Mouse (Mus musculus): ENCODE data around the gene Rbm42. TPM values are rescaled to one million over a fixed set of nuclear protein-coding genes. Genes with fewer than 3 reads are reported as not detected.

Rbm42 gene
- polyA plus RNA-seq, 1 experiment from 2014 or later = 101 TPM

DNA sequence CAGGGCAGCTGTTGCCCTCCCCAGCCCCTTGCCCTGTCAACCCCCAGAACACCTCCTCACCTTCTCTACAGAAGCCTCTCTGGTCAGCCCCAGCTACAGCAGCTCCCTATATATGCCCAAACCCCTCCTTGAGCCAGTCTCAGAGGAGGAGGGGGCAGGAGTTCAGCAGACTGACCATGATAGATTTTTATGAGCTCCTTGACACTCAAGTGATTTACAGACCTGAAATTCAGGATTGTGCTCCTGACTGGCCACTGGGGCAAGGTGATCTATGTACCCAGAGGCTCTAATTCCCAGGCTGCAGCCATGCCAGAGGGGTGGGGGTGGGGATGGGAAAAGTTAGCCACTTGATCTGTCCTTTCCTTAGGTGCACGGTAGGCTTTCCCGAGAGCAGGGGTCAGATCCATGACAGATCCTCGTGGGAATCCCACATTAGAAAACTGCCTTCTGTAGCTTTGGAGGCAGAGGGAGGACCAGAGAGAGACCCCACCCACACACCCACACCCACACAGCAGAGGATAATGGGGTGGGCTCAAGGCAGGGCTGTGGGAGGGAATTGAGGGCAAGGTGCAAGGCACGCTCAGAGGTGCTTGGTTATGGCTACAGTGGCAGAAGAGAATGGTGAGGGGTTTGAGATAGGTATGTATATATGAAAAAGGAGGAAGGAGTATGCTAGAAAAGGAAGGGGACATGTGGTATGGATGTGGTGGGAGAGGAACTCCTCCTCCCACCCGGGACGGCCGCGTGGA, 37.3 kb downstream of the Rbm42 start, which contains the start of gene Upk1a:
Gene Upk1a (minus strand): TSS at position 194 of the 749 bp plus-strand sequence.
- ATAC-seq (replicated peaks; ENCODE audit: low FRiP score, low TSS enrichment, low read depth) (peak; percentile 51), DNase-seq (ENCODE audit: low spot score) (no peak)
- Histone ChIP-seq H3K36me3 (ENCODE audit: control insufficient read depth, insufficient read depth, low read length) (peaks cover 20% of the 10 kb centered on the region), H3K27me3 (replicated peaks; ENCODE audit: control insufficient read depth, insufficient read depth, low read length) (no peaks in the 10 kb centered on the region), H3K4me1 (replicated peaks; ENCODE audit: control insufficient read depth, insufficient read depth, low read length) (no peaks in the 10 kb centered on the region), H3K9ac (ENCODE audit: low read length) (0 out of 2 replicates have a peak within 1 kb of the TSS, but pooled peaks have one; percentile 7), H3K4me3 (ENCODE audit: low read depth, low read length) (no peak within 1 kb of the TSS), H3K4me2 (ENCODE audit: low read length) (peak within 1 kb of the TSS; percentile 30), H3K27ac (ENCODE audit: low read depth) (no peak within 1 kb of the TSS; the same call in 1 of the 2 replicates), H3K9me3 (ENCODE audit: control insufficient read depth, low read length) (no peaks in the 10 kb centered on the region)
- 54% methylated on average over 8 of the region's 8 CpGs for WGBS

DNA sequence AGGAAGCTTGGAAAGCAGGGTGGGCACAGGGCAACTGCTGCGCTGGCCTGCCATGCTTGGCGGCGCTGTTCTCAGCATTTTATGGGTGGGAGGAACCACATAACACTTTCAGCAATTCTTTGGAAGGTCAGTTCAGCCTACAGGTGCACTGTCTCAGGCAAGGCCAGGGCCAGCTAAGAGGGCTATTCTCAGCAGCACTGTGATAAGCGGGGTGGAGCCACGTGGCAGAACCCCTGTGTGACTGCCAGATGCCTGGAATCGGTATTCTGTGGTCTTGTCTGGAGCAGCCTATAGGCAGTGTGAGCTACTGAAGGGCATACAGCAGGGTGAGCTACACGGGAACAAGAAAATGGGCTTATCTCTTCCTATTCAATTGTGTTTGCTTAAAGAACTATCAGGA, 40.1 kb downstream of the Rbm42 start:
- ATAC-seq (replicated peaks; ENCODE audit: low FRiP score, low TSS enrichment, low read depth) = no peak; the same call in 1 of the 2 replicates
- Histone ChIP-seq H3K4me1 (replicated peaks; ENCODE audit: control insufficient read depth, insufficient read depth, low read length) (no peaks in the 10 kb centered on the region), H3K4me2 (ENCODE audit: low read length) (no peak overlapping the region), H3K36me3 (ENCODE audit: control insufficient read depth, insufficient read depth, low read length) (no peaks in the 10 kb centered on the region), H3K9me3 (ENCODE audit: control insufficient read depth, low read length) (no peaks in the 10 kb centered on the region), H3K27me3 (replicated peaks; ENCODE audit: control insufficient read depth, insufficient read depth, low read length) (no peaks in the 10 kb centered on the region), H3K4me3 (ENCODE audit: low read depth, low read length) (no peak overlapping the region), H3K27ac (ENCODE audit: low read depth) (no peak overlapping the region), H3K9ac (ENCODE audit: low read length) (no peak overlapping the region)
- DNase-seq (ENCODE audit: low spot score) = no peak
- WGBS = 43% methylated on average over 7 of the region's 7 CpGs

DNA sequence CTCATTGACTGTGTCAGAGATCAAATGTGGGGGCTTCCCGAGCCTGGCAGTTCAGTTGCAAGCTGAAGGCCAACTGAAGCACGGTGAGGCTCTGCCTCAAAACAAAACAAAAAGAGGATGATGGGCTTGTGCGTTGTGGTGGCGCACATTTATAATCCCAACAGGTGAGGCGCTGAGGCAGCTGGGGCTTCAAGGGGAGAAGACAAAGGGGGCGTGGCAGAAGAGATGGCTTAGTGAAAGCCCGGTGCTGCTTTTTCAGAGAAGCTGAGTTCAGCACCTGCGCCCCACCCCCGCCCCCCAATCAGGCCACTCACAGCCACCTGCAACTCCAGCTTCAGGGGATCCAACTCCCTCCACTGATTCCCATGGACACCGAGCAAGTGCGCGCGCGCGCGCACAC, 41.6 kb downstream of the Rbm42 start:
- H3K27ac ChIP-seq (ENCODE audit: low read depth) = no peak overlapping the region
- no peak overlapping the region for H3K4me2 ChIP-seq (ENCODE audit: low read length)
- H3K27me3 ChIP-seq (replicated peaks; ENCODE audit: control insufficient read depth, insufficient read depth, low read length) = no peaks in the 10 kb centered on the region
- ATAC-seq (replicated peaks; ENCODE audit: low FRiP score, low TSS enrichment, low read depth) (no peak), DNase-seq (ENCODE audit: low spot score) (no peak)
- no peaks in the 10 kb centered on the region for H3K36me3 ChIP-seq (ENCODE audit: control insufficient read depth, insufficient read depth, low read length)
- H3K9ac ChIP-seq (ENCODE audit: low read length) = no peak overlapping the region
- no peak overlapping the region for H3K4me3 ChIP-seq (ENCODE audit: low read depth, low read length)
- H3K4me1 ChIP-seq (replicated peaks; ENCODE audit: control insufficient read depth, insufficient read depth, low read length) = no peaks in the 10 kb centered on the region
- no peaks in the 10 kb centered on the region for H3K9me3 ChIP-seq (ENCODE audit: control insufficient read depth, low read length)
- WGBS = 45% methylated on average over 16 of the region's 16 CpGs

DNA sequence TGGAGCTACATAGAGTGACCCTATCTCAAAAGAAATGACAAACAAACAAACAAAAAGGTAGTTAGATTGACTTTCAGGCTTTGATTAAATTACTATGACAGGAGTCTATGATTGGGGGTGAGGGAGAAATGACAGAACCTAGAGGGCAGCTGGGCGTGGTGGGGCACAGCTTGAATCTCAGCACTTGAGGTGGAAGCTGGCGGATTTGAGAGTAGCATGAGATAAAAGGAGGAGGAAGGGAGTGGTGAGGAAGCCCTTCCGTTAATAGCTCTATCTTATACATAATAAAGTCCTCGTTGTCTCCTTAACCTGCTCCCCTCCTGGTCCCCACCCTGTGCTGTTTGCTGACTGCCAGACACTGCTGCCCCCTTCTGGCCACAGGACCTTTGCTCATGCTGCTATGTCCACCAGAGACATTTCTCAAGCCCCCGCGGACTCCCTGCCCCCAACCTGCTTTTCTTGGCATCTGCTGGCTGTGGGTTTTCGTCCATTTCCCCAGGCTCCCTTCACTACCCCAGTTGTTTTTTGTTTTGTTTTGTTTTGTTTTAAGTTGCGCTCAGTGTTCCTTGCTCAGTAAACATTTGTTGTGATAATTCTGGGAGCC, 42.3 kb downstream of the Rbm42 start:
- Histone ChIP-seq H3K27me3 (replicated peaks; ENCODE audit: control insufficient read depth, insufficient read depth, low read length) (no peaks in the 10 kb centered on the region), H3K36me3 (ENCODE audit: control insufficient read depth, insufficient read depth, low read length) (no peaks in the 10 kb centered on the region), H3K4me1 (replicated peaks; ENCODE audit: control insufficient read depth, insufficient read depth, low read length) (no peaks in the 10 kb centered on the region), H3K4me2 (ENCODE audit: low read length) (no peak overlapping the region), H3K4me3 (ENCODE audit: low read depth, low read length) (no peak overlapping the region), H3K9ac (ENCODE audit: low read length) (no peak overlapping the region), H3K27ac (ENCODE audit: low read depth) (no peak overlapping the region), H3K9me3 (ENCODE audit: control insufficient read depth, low read length) (no peaks in the 10 kb centered on the region)
- 26% methylated on average over 8 of the region's 8 CpGs for WGBS
- ATAC-seq (replicated peaks; ENCODE audit: low FRiP score, low TSS enrichment, low read depth) (no peak), DNase-seq (ENCODE audit: low spot score) (peak; percentile 72)

DNA sequence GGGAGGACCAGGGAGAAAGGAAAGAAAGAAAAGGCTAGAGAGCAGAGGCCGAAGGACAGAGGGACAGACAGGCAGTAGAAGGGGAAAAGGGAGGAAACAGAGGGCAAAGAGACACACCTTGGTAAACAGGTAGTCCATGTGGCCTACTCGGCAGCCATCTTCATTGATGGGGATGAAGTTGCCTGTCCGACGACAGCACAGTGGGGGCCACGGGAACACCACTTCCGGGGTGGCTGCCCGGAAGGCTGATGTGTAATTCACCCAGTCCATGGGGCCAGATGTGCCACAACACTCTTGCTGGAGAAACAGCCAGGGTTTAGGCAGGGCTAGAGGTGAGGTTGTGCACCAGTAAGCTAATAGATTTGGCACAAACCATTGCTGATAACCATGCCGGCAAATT, 45.2 kb downstream of the Rbm42 start:
- 87% methylated on average over 8 of the region's 8 CpGs for WGBS
- H3K4me2 ChIP-seq (ENCODE audit: low read length) = no peak overlapping the region
- H3K36me3 ChIP-seq (ENCODE audit: control insufficient read depth, insufficient read depth, low read length) = no peaks in the 10 kb centered on the region
- H3K9ac ChIP-seq (ENCODE audit: low read length) = no peak overlapping the region
- no peak overlapping the region for H3K27ac ChIP-seq (ENCODE audit: low read depth)
- ATAC-seq (replicated peaks; ENCODE audit: low FRiP score, low TSS enrichment, low read depth) (no peak), DNase-seq (ENCODE audit: low spot score) (no peak)
- H3K4me3 ChIP-seq (ENCODE audit: low read depth, low read length) = no peak overlapping the region
- no peaks in the 10 kb centered on the region for H3K9me3 ChIP-seq (ENCODE audit: control insufficient read depth, low read length)
- no peaks in the 10 kb centered on the region for H3K4me1 ChIP-seq (replicated peaks; ENCODE audit: control insufficient read depth, insufficient read depth, low read length)
- H3K27me3 ChIP-seq (replicated peaks; ENCODE audit: control insufficient read depth, insufficient read depth, low read length) = no peaks in the 10 kb centered on the region

DNA sequence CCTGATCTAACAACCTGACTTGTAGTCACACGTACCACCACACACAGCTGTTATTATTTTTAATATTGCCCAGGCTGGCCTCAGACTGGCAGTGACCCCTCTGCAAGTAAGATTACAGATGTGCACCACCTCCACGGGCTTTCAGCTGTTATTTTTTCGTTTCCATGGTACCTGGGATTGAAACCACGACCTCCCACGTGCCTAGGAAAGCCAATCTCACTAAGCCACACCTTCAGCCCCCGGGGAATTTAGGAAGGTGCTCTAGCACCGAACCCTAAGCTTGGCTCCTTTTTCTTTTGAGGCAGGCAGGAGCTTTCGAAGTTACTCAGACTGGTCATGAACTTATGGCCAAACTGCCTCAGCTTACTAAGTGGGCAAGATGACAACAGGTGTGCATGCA, 45.7 kb downstream of the Rbm42 start:
- ATAC-seq (replicated peaks; ENCODE audit: low FRiP score, low TSS enrichment, low read depth) (no peak), DNase-seq (ENCODE audit: low spot score) (no peak)
- no peak overlapping the region for H3K4me2 ChIP-seq (ENCODE audit: low read length)
- no peak overlapping the region for H3K4me3 ChIP-seq (ENCODE audit: low read depth, low read length)
- H3K27ac ChIP-seq (ENCODE audit: low read depth) = no peak overlapping the region
- H3K9me3 ChIP-seq (ENCODE audit: control insufficient read depth, low read length) = no peaks in the 10 kb centered on the region
- H3K36me3 ChIP-seq (ENCODE audit: control insufficient read depth, insufficient read depth, low read length) = no peaks in the 10 kb centered on the region
- no peaks in the 10 kb centered on the region for H3K27me3 ChIP-seq (replicated peaks; ENCODE audit: control insufficient read depth, insufficient read depth, low read length)
- WGBS = 53% methylated on average over 8 of the region's 8 CpGs
- no peaks in the 10 kb centered on the region for H3K4me1 ChIP-seq (replicated peaks; ENCODE audit: control insufficient read depth, insufficient read depth, low read length)
- no peak overlapping the region for H3K9ac ChIP-seq (ENCODE audit: low read length)

DNA sequence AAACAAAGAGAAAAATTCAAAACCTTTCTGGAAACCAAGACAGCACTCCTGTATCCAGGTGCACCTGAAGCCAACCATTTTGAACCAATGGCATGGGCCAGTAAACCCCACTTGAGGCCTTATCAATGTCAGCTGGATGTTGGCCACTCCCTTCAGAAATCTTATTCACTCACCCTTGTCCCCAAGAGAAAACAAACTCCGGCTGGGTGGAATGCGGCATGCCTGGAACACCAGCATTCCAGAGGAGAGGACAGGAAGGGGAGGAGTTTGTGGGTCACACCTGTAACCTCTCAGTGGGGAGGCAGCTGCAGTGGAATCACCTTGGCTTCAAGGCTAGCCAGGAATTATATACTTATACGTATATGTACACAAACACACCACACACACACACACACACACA, 47.5 kb downstream of the Rbm42 start:
- Histone ChIP-seq H3K4me2 (ENCODE audit: low read length) (no peak overlapping the region), H3K4me3 (ENCODE audit: low read depth, low read length) (no peak overlapping the region), H3K27ac (ENCODE audit: low read depth) (no peak overlapping the region), H3K9ac (ENCODE audit: low read length) (no peak overlapping the region), H3K36me3 (ENCODE audit: control insufficient read depth, insufficient read depth, low read length) (no peaks in the 10 kb centered on the region), H3K9me3 (ENCODE audit: control insufficient read depth, low read length) (no peaks in the 10 kb centered on the region), H3K4me1 (replicated peaks; ENCODE audit: control insufficient read depth, insufficient read depth, low read length) (no peaks in the 10 kb centered on the region), H3K27me3 (replicated peaks; ENCODE audit: control insufficient read depth, insufficient read depth, low read length) (no peaks in the 10 kb centered on the region)
- ATAC-seq (replicated peaks; ENCODE audit: low FRiP score, low TSS enrichment, low read depth) (peak; percentile 51; the same call in 1 of the 2 replicates), DNase-seq (ENCODE audit: low spot score) (peak; percentile 69)
- WGBS = 20% methylated on average over 3 of the region's 3 CpGs

DNA sequence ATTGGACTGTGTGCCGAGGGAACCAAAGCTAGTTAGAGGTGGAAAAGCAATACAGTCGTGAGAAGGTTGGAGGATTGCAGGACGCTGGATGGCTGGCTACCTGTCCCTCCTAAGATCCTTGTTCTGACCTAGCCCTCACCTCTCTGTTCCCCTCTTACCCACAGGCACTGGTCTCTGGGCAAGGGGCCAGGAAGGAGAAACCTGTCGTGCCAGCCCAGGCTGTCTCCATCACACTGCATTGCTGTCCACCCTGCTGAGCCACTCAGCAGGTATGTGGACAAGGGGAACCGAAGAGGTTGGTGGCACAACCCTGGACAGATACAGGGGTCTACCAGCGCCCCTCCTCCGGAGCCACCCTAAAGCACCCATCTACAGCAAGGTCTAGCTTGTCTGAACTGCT, 49.5 kb downstream of the Rbm42 start:
- Histone ChIP-seq H3K27ac (ENCODE audit: low read depth) (no peak overlapping the region), H3K9ac (ENCODE audit: low read length) (no peak overlapping the region), H3K4me2 (ENCODE audit: low read length) (no peak overlapping the region), H3K27me3 (replicated peaks; ENCODE audit: control insufficient read depth, insufficient read depth, low read length) (no peaks in the 10 kb centered on the region), H3K4me3 (ENCODE audit: low read depth, low read length) (no peak overlapping the region), H3K4me1 (replicated peaks; ENCODE audit: control insufficient read depth, insufficient read depth, low read length) (no peaks in the 10 kb centered on the region), H3K9me3 (ENCODE audit: control insufficient read depth, low read length) (no peaks in the 10 kb centered on the region), H3K36me3 (ENCODE audit: control insufficient read depth, insufficient read depth, low read length) (no peaks in the 10 kb centered on the region)
- ATAC-seq (replicated peaks; ENCODE audit: low FRiP score, low TSS enrichment, low read depth) (no peak), DNase-seq (ENCODE audit: low spot score) (no peak)
- 65% methylated on average over 7 of the region's 7 CpGs for WGBS

DNA sequence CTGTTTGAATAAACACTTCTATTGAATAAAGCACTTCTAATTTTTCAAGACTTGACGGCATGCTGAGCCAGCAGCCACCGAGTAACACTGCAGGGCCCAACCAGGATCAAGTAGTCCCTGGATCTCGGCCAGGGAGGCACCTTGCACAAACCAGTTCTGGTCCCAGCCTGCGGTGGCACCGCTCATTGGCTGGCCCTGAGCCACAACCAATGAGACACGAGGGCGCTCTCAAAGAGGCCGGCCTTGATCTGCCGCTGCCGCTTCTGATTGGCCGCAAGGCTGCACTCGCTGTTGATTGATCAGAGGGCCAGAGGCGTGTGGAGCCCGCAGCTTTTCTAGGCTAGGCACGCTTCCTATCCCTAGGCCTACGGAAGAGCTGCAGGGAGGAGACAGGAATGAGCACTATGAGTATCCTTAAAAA, 50.2 kb downstream of the Rbm42 start:
- Histone ChIP-seq H3K27ac (ENCODE audit: low read depth) (no peak overlapping the region), H3K27me3 (replicated peaks; ENCODE audit: control insufficient read depth, insufficient read depth, low read length) (no peaks in the 10 kb centered on the region), H3K4me2 (ENCODE audit: low read length) (no peak overlapping the region), H3K36me3 (ENCODE audit: control insufficient read depth, insufficient read depth, low read length) (no peaks in the 10 kb centered on the region), H3K9ac (ENCODE audit: low read length) (no peak overlapping the region), H3K9me3 (ENCODE audit: control insufficient read depth, low read length) (no peaks in the 10 kb centered on the region), H3K4me1 (replicated peaks; ENCODE audit: control insufficient read depth, insufficient read depth, low read length) (no peaks in the 10 kb centered on the region), H3K4me3 (ENCODE audit: low read depth, low read length) (no peak overlapping the region)
- ATAC-seq (replicated peaks; ENCODE audit: low FRiP score, low TSS enrichment, low read depth) = peak; percentile 94
- WGBS = 1% methylated on average over 16 of the region's 16 CpGs
- peak; percentile 88 for DNase-seq (ENCODE audit: low spot score)

Measured in intestine, embryonic 14.5 days (tissue).